Mouse (Mus musculus): Measurements from ENCODE around the gene Ppm1b. TPM values are rescaled to one million over a fixed set of nuclear protein-coding genes. Genes with fewer than 3 reads are reported as not detected.
"Not testable (repeated sequence)": the region's sequence is repeated elsewhere in the genome, so short reads cannot be mapped to it uniquely, and the experiment has no call there.

Gene Ppm1b
- total RNA-seq, 1 experiment, result 75.9 TPM

DNA sequence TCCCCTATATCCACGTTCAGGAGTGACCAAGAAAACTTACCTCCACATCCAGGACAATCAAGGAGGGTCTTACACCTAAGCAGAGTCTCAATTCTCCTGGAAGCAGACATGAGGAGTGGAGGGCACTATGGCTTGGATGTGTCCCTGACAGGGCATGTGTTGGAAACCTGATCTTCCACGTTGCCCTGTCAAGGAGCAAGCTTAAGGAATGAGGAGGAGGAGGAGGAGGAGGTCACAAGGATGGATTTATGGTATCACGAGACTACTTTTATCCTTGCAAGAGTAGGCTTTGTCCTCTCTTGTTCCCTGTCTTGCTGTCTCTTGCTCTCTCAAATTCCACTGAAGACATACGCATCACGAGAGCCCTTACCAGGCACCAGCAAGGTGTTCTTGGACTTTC is 29.0 kb upstream of the Ppm1b start:
- in situ Hi-C loops (cut with MboI; ENCODE audit: low sequenced_read_pairs in 2 of 2, unreplicated experiment in 2 of 2), result no loop called here
- Histone ChIP-seq H3K9ac (ENCODE audit: insufficient read depth, low read depth, low read length, poor library complexity, severe bottlenecking) (no peak overlapping the region), H3K4me3 (ENCODE audit: insufficient read depth in 1 of 2, low read depth in 1 of 2, low read length in 2 of 2, poor library complexity in 1 of 2, severe bottlenecking in 1 of 2) (no peak overlapping the region), H3K9me3 (ENCODE audit: control insufficient read depth, insufficient read depth, low read depth, low read length) (no peaks in the 10 kb centered on the region), H3K36me3 (ENCODE audit: control insufficient read depth, insufficient read depth, low read length, poor library complexity, severe bottlenecking) (no peaks in the 10 kb centered on the region), H3K27ac (ENCODE audit: insufficient read depth, low read depth, low read length, poor library complexity, severe bottlenecking) (no peak overlapping the region), H3K4me1 (ENCODE audit: control insufficient read depth in 2 of 2, insufficient read depth in 2 of 2, low read length in 2 of 2, poor library complexity in 1 of 2) (peaks cover 0 to 1% of the 10 kb centered on the region in 2 experiments; a peak in 1 of 4 replicates)
- TF ChIP-seq HCFC1 (IDR thresholded peaks at IDR 0.05; ENCODE audit: borderline replicate concordance, insufficient read depth, low read length) (no peak), CHD2 (IDR thresholded peaks at IDR 0.05; ENCODE audit: low read depth, low read length) (no peak), ZC3H11A (IDR thresholded peaks at IDR 0.05; ENCODE audit: borderline replicate concordance, low read depth, low read length) (no peak), ZNF384 (IDR thresholded peaks at IDR 0.05; ENCODE audit: low read depth, low read length) (no peak), MAFK (IDR thresholded peaks at IDR 0.05; ENCODE audit: insufficient read depth, low read depth, low read length) (no peak)
- DNase-seq (ENCODE audit: low read depth, low spot score), result no peak

DNA sequence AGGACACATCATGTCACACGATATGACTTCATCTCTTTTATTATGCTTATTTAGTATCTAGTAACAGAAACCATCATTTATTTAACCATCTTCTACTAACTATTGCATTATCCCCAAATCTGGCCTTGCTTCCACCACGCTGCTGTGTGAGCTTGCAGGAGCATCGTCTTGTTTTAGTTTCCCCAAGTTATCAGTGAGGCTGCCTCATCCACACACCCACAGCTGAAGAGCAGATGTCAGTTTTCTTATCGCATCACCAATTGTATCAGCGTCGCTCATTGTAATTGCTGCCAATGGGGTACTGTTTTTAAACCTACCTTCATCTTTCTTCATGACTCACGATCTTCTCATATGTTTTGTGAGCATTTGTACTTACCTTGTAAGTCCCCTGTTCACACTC is 23.6 kb upstream of the Ppm1b start:
- Histone ChIP-seq H3K4me1 (ENCODE audit: control insufficient read depth in 2 of 2, insufficient read depth in 2 of 2, low read length in 2 of 2, poor library complexity in 1 of 2) (no peaks in the 10 kb centered on the region), H3K9ac (ENCODE audit: insufficient read depth, low read depth, low read length, poor library complexity, severe bottlenecking) (no peak overlapping the region), H3K4me3 (ENCODE audit: insufficient read depth in 1 of 2, low read depth in 1 of 2, low read length in 2 of 2, poor library complexity in 1 of 2, severe bottlenecking in 1 of 2) (no peak overlapping the region), H3K36me3 (ENCODE audit: control insufficient read depth, insufficient read depth, low read length, poor library complexity, severe bottlenecking) (no peaks in the 10 kb centered on the region), H3K9me3 (ENCODE audit: control insufficient read depth, insufficient read depth, low read depth, low read length) (no peaks in the 10 kb centered on the region), H3K27ac (ENCODE audit: insufficient read depth, low read depth, low read length, poor library complexity, severe bottlenecking) (no peak overlapping the region)
- in situ Hi-C loops (cut with MboI; ENCODE audit: low sequenced_read_pairs in 2 of 2, unreplicated experiment in 2 of 2), result no loop called here
- TF ChIP-seq HCFC1 (IDR thresholded peaks at IDR 0.05; ENCODE audit: borderline replicate concordance, insufficient read depth, low read length) (no peak), ZC3H11A (IDR thresholded peaks at IDR 0.05; ENCODE audit: borderline replicate concordance, low read depth, low read length) (no peak), CHD2 (IDR thresholded peaks at IDR 0.05; ENCODE audit: low read depth, low read length) (no peak), ZNF384 (IDR thresholded peaks at IDR 0.05; ENCODE audit: low read depth, low read length) (no peak), MAFK (IDR thresholded peaks at IDR 0.05; ENCODE audit: insufficient read depth, low read depth, low read length) (no peak)
- DNase-seq (ENCODE audit: low read depth, low spot score), result no peak

DNA sequence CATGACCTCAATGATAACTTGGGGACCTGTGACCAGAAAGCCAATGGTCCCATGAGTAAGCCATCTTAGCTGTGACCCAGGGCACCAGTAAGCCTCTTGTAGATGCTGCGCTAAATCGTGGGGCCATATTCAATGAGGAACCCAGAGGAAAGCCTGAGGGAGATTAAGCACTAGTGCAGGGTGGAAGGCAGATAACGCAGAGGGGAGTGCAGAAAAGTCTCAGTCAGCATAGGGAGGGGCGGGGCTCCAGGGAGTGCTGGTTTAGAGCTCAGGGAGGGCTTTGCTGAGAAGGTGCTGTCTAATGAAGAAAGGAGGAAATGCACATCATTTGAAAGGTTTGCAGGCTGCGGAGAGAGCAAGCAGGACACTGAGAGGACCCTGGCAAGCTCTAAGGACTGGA is 22.6 kb upstream of the Ppm1b start:
- no peak for DNase-seq (ENCODE audit: low read depth, low spot score)
- TF ChIP-seq CHD2 (IDR thresholded peaks at IDR 0.05; ENCODE audit: low read depth, low read length), result no peak
- TF ChIP-seq HCFC1 (IDR thresholded peaks at IDR 0.05; ENCODE audit: borderline replicate concordance, insufficient read depth, low read length), result no peak
- no peak for TF ChIP-seq ZC3H11A (IDR thresholded peaks at IDR 0.05; ENCODE audit: borderline replicate concordance, low read depth, low read length)
- TF ChIP-seq MAFK (IDR thresholded peaks at IDR 0.05; ENCODE audit: insufficient read depth, low read depth, low read length), result no peak
- TF ChIP-seq ZNF384 (IDR thresholded peaks at IDR 0.05; ENCODE audit: low read depth, low read length), result no peak
- H3K4me3 ChIP-seq (ENCODE audit: insufficient read depth in 1 of 2, low read depth in 1 of 2, low read length in 2 of 2, poor library complexity in 1 of 2, severe bottlenecking in 1 of 2), result no peak overlapping the region
- no peak overlapping the region for H3K27ac ChIP-seq (ENCODE audit: insufficient read depth, low read depth, low read length, poor library complexity, severe bottlenecking)
- no peaks in the 10 kb centered on the region for H3K9me3 ChIP-seq (ENCODE audit: control insufficient read depth, insufficient read depth, low read depth, low read length)
- H3K4me1 ChIP-seq (ENCODE audit: control insufficient read depth in 2 of 2, insufficient read depth in 2 of 2, low read length in 2 of 2, poor library complexity in 1 of 2), result no peaks in the 10 kb centered on the region
- no peaks in the 10 kb centered on the region for H3K36me3 ChIP-seq (ENCODE audit: control insufficient read depth, insufficient read depth, low read length, poor library complexity, severe bottlenecking)
- in situ Hi-C loops (cut with MboI; ENCODE audit: low sequenced_read_pairs in 2 of 2, unreplicated experiment in 2 of 2), result no loop called here
- H3K9ac ChIP-seq (ENCODE audit: insufficient read depth, low read depth, low read length, poor library complexity, severe bottlenecking), result no peak overlapping the region

DNA sequence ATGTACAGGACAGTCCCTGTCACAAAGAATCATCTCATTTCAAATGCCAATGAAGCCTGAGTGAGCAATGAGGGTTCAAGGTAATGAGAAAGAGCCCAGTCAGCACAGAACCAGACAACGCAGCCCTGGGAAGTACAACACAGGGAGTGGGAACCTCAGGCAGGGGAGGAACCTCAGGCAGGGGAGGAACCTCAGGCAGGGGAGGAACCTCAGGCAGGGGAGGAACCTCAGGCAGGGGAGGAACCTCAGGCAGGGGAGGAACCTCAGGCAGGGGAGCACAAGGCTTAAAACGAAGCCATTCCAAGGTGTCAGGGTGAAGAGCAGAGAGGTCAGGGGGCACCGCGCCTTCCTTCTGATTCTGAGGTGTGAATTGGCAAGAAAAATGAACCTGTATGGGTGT is 20.9 kb upstream of the Ppm1b start:
- DNase-seq (ENCODE audit: low read depth, low spot score); H3K9ac ChIP-seq (ENCODE audit: insufficient read depth, low read depth, low read length, poor library complexity, severe bottlenecking); H3K4me3 ChIP-seq (ENCODE audit: insufficient read depth in 1 of 2, low read depth in 1 of 2, low read length in 2 of 2, poor library complexity in 1 of 2, severe bottlenecking in 1 of 2); in situ Hi-C loops (cut with MboI; ENCODE audit: low sequenced_read_pairs in 2 of 2, unreplicated experiment in 2 of 2); H3K9me3 ChIP-seq (ENCODE audit: control insufficient read depth, insufficient read depth, low read depth, low read length); H3K27ac ChIP-seq (ENCODE audit: insufficient read depth, low read depth, low read length, poor library complexity, severe bottlenecking); H3K36me3 ChIP-seq (ENCODE audit: control insufficient read depth, insufficient read depth, low read length, poor library complexity, severe bottlenecking); H3K4me1 ChIP-seq (ENCODE audit: control insufficient read depth in 2 of 2, insufficient read depth in 2 of 2, low read length in 2 of 2, poor library complexity in 1 of 2): not testable (repeated sequence)

DNA sequence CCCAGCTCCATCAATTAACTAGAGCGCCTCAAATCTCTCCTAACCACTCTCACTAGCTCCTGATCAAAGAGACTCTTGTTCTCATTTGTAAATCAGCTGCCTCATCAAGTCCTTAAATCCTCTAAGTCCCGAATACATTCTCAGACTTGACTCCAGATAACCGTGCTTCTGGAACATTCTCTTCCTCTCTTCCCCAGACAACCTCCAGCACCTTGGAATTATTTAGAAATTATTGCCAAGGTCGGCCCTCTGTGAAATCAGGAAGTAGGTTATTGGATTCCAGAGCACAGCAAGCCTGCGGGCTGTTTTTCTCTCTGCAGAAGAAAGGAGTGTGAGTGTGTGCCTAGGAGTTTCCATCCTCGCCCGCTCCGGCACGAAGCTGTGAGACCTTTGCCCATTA is 20.2 kb upstream of the Ppm1b start:
- no peak overlapping the region for H3K4me3 ChIP-seq (ENCODE audit: insufficient read depth in 1 of 2, low read depth in 1 of 2, low read length in 2 of 2, poor library complexity in 1 of 2, severe bottlenecking in 1 of 2)
- no peak for DNase-seq (ENCODE audit: low read depth, low spot score)
- H3K4me1 ChIP-seq (ENCODE audit: control insufficient read depth in 2 of 2, insufficient read depth in 2 of 2, low read length in 2 of 2, poor library complexity in 1 of 2), result no peaks in the 10 kb centered on the region
- H3K9ac ChIP-seq (ENCODE audit: insufficient read depth, low read depth, low read length, poor library complexity, severe bottlenecking), result no peak overlapping the region
- in situ Hi-C loops (cut with MboI; ENCODE audit: low sequenced_read_pairs in 2 of 2, unreplicated experiment in 2 of 2), result no loop called here
- no peaks in the 10 kb centered on the region for H3K9me3 ChIP-seq (ENCODE audit: control insufficient read depth, insufficient read depth, low read depth, low read length)
- H3K27ac ChIP-seq (ENCODE audit: insufficient read depth, low read depth, low read length, poor library complexity, severe bottlenecking), result no peak overlapping the region
- no peaks in the 10 kb centered on the region for H3K36me3 ChIP-seq (ENCODE audit: control insufficient read depth, insufficient read depth, low read length, poor library complexity, severe bottlenecking)
- no peak for TF ChIP-seq HCFC1 (IDR thresholded peaks at IDR 0.05; ENCODE audit: borderline replicate concordance, insufficient read depth, low read length)
- TF ChIP-seq ZC3H11A (IDR thresholded peaks at IDR 0.05; ENCODE audit: borderline replicate concordance, low read depth, low read length), result no peak
- no peak for TF ChIP-seq ZNF384 (IDR thresholded peaks at IDR 0.05; ENCODE audit: low read depth, low read length)
